Mouse (Mus musculus): ENCODE results near the gene Etv1. TPM values are rescaled to one million over a fixed set of nuclear protein-coding genes. Genes with fewer than 3 reads are reported as not detected.

Gene Etv1
- 1.4 TPM for total RNA-seq (2023)

GRCm38 (mm10) chr12:38779186-38779777 lies at the start of gene Etv1:
Gene Etv1, plus strand, starts transcription at chr12:38779380.

Data from CD4-positive naive resting alpha-beta T cell, adult 76 days (primary cell).